Mouse (Mus musculus): ENCODE results near the gene Mgat5. TPM values are rescaled to one million over a fixed set of nuclear protein-coding genes. Genes with fewer than 3 reads are reported as not detected.

The Mgat5 gene
- total RNA-seq, 2 experiments from 2014 or later: 52.6 to 52.7 TPM

GRCm38 (mm10) chr1:127218182-127218581 lies 13.4 kb downstream of the Mgat5 start:
- no peak for DNase-seq

GRCm38 (mm10) chr1:127219161-127219560 lies 14.3 kb downstream of the Mgat5 start:
- DNase-seq: no peak

- DNase-seq: no peak
Observed at GRCm38 (mm10) chr1:127219621-127220020, 14.8 kb downstream of the Mgat5 start.

GRCm38 (mm10) chr1:127221998-127222736 lies 17.4 kb downstream of the Mgat5 start:
- no peak for DNase-seq

- DNase-seq: no peak
Observed at GRCm38 (mm10) chr1:127225060-127225459, 20.2 kb downstream of the Mgat5 start.

GRCm38 (mm10) chr1:127229011-127229410 lies 24.2 kb downstream of the Mgat5 start:
- no peak for DNase-seq

GRCm38 (mm10) chr1:127230468-127230867 lies 25.7 kb downstream of the Mgat5 start:
- DNase-seq: no peak

GRCm38 (mm10) chr1:127233191-127233651 lies 28.4 kb downstream of the Mgat5 start:
- DNase-seq: no peak

- no peak for DNase-seq
Observed at GRCm38 (mm10) chr1:127235157-127235556, 30.3 kb downstream of the Mgat5 start.

- DNase-seq: no peak
Observed at GRCm38 (mm10) chr1:127236396-127236795, 31.6 kb downstream of the Mgat5 start.

- DNase-seq: no peak
Observed at GRCm38 (mm10) chr1:127238871-127239314, 34.1 kb downstream of the Mgat5 start.

GRCm38 (mm10) chr1:127239914-127240313 lies 35.1 kb downstream of the Mgat5 start:
- DNase-seq: no peak

- DNase-seq: no peak
Observed at GRCm38 (mm10) chr1:127242151-127242887, 37.5 kb downstream of the Mgat5 start.

- DNase-seq: no peak
Observed at GRCm38 (mm10) chr1:127242888-127243588, 38.2 kb downstream of the Mgat5 start.

- DNase-seq: no peak
Observed at GRCm38 (mm10) chr1:127244054-127244770, 39.4 kb downstream of the Mgat5 start.

- DNase-seq: no peak
Observed at GRCm38 (mm10) chr1:127246158-127246557, 41.3 kb downstream of the Mgat5 start.

GRCm38 (mm10) chr1:127248433-127248832 lies 43.6 kb downstream of the Mgat5 start:
- no peak for DNase-seq

GRCm38 (mm10) chr1:127249621-127250020 lies 44.8 kb downstream of the Mgat5 start:
- DNase-seq: no peak

- DNase-seq: no peak
Observed at GRCm38 (mm10) chr1:127250313-127250712, 45.5 kb downstream of the Mgat5 start.

- no peak for DNase-seq
Observed at GRCm38 (mm10) chr1:127251751-127252150, 46.9 kb downstream of the Mgat5 start.

GRCm38 (mm10) chr1:127257005-127257404 lies 52.2 kb downstream of the Mgat5 start:
- no peak for DNase-seq

GRCm38 (mm10) chr1:127259669-127260068 lies 54.9 kb downstream of the Mgat5 start:
- no peak for DNase-seq
